Mouse (Mus musculus): ENCODE data around the gene Slc6a3. TPM values are rescaled to one million over a fixed set of nuclear protein-coding genes. Genes with fewer than 3 reads are reported as not detected.

Gene Slc6a3
- polyA plus RNA-seq, 1 experiment from 2014 or later, result 0.14 TPM

DNA sequence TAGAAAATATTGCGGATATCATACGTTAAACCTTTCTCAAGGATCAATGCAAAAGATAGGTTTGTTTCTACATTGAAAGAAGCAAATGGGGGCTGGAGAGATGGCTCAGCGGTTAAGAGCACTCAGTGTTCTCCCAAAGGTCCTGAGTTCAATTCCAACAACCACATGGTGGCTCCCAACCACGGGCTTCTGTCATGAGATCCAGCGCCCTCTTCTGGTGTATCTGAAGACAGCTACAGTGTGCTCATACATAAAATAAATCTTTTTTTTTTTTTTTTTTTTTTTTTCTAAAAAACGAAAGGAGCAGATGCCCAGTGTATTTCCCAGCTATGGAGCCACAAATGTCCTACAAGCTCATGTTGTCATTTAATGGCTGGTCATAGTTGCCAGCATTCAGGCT is 84.1 kb downstream of the Slc6a3 start:
- Histone ChIP-seq H3K9me3 (ENCODE audit: low read length) (no peaks in the 10 kb centered on the region), H3K4me2 (replicated peaks; ENCODE audit: low read depth, low read length) (no peak overlapping the region), H3K36me3 (ENCODE audit: insufficient read depth, low read length) (peaks cover 45% of the 10 kb centered on the region), H3K9ac (replicated peaks; ENCODE audit: low read length) (no peak overlapping the region), H3K27ac (ENCODE audit: low read length) (no peak overlapping the region), H3K4me3 (ENCODE audit: low read length) (no peak overlapping the region), H3K27me3 (ENCODE audit: insufficient read depth, low read length) (no peaks in the 10 kb centered on the region), H3K4me1 (ENCODE audit: insufficient read depth, low read length) (no peaks in the 10 kb centered on the region)
- ATAC-seq (ENCODE audit: low FRiP score, low TSS enrichment), result no peak
- WGBS, result 70% methylated on average over 6 of the region's 6 CpGs

DNA sequence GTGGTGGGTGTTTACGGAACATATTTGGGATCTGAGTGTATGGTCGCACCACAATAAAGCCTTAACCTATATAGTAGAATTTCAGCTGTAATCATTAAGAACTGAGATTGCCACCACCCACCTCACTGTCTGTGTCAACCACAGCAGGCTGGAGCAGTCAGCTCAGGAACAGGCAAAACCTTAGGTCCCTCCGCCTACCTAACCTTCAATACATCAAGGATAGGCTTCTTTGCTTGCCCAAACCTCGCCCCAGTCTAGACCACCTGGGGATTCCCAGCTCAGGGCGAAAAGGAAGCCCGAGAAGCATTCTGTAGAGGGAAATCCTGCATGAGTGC is 89.8 kb downstream of the Slc6a3 start:
- H3K36me3 ChIP-seq (ENCODE audit: insufficient read depth, low read length), result no peaks in the 10 kb centered on the region; the same call in 1 of the 2 replicates
- peak overlapping the region; percentile 97 for H3K4me2 ChIP-seq (replicated peaks; ENCODE audit: low read depth, low read length)
- peaks cover 14% of the 10 kb centered on the region for H3K4me1 ChIP-seq (ENCODE audit: insufficient read depth, low read length)
- peak overlapping the region; percentile 47 for H3K4me3 ChIP-seq (ENCODE audit: low read length)
- peak overlapping the region; percentile 62 for H3K9ac ChIP-seq (replicated peaks; ENCODE audit: low read length)
- H3K9me3 ChIP-seq (ENCODE audit: low read length), result no peaks in the 10 kb centered on the region
- H3K27ac ChIP-seq (ENCODE audit: low read length), result no peak overlapping the region
- WGBS, result 46% methylated on average over 6 of the region's 6 CpGs
- H3K27me3 ChIP-seq (ENCODE audit: insufficient read depth, low read length), result no peaks in the 10 kb centered on the region
- ATAC-seq (ENCODE audit: low FRiP score, low TSS enrichment), result no peak; the same call in 1 of the 2 replicates

GRCm38 (mm10) chr13:73626745-73627549 is 90.4 kb downstream of the Slc6a3 start, which contains the start of gene Tert:
TSS of gene Tert (plus strand) at chr13:73626911.
- 7% methylated on average over 47 of the region's 47 CpGs for WGBS

More at GRCm38 (mm10) chr13:73626745-73627549, 90.4 kb downstream of the Slc6a3 start, which contains the start of gene Tert:
- Histone ChIP-seq H3K36me3 (ENCODE audit: insufficient read depth, low read length) (no peaks in the 10 kb centered on the region; the same call in 1 of the 2 replicates), H3K9ac (replicated peaks; ENCODE audit: low read length) (peak within 1 kb of the TSS; percentile 62), H3K9me3 (ENCODE audit: low read length) (no peaks in the 10 kb centered on the region), H3K4me2 (replicated peaks; ENCODE audit: low read depth, low read length) (peak within 1 kb of the TSS; percentile 97), H3K27me3 (ENCODE audit: insufficient read depth, low read length) (no peaks in the 10 kb centered on the region), H3K4me3 (ENCODE audit: low read length) (peak within 1 kb of the TSS; percentile 47), H3K27ac (ENCODE audit: low read length) (no peak within 1 kb of the TSS), H3K4me1 (ENCODE audit: insufficient read depth, low read length) (peaks cover 14% of the 10 kb centered on the region)
- peak; percentile 90 for ATAC-seq (ENCODE audit: low FRiP score, low TSS enrichment)

Other genes with a start within 250 kb of the Slc6a3 start
- 115 and 127 TPM in 2 replicates for gene Mrpl36, start 208.2 kb upstream of the Slc6a3 start, polyA plus RNA-seq (2015; fragmentation: Nextera tagmentation; extraction: Ambion mirVana)
- gene Ndufs6, start 208.2 kb upstream of the Slc6a3 start, polyA plus RNA-seq (2015; fragmentation: Nextera tagmentation; extraction: Ambion mirVana), result 391 and 393 TPM in 2 replicates
- gene Lpcat1, start 69.5 kb upstream of the Slc6a3 start, polyA plus RNA-seq (2015; fragmentation: Nextera tagmentation; extraction: Ambion mirVana), result 31.1 and 35.1 TPM in 2 replicates
- 123 and 151 TPM in 2 replicates for gene Clptm1l, start 67.3 kb downstream of the Slc6a3 start, polyA plus RNA-seq (2015; fragmentation: Nextera tagmentation; extraction: Ambion mirVana)
- 6.6 and 8.0 TPM in 2 replicates for gene Tert, start 90.2 kb downstream of the Slc6a3 start, polyA plus RNA-seq (2015; fragmentation: Nextera tagmentation; extraction: Ambion mirVana)
- 34.6 and 38.4 TPM in 2 replicates for gene Slc6a18, start 141.3 kb downstream of the Slc6a3 start, polyA plus RNA-seq (2015; fragmentation: Nextera tagmentation; extraction: Ambion mirVana)
- gene Slc6a19, start 168.1 kb downstream of the Slc6a3 start, polyA plus RNA-seq (2015; fragmentation: Nextera tagmentation; extraction: Ambion mirVana), result 2.1 and 2.3 TPM in 2 replicates
- gene Slc12a7, start 196.3 kb downstream of the Slc6a3 start, polyA plus RNA-seq (2015; fragmentation: Nextera tagmentation; extraction: Ambion mirVana), result 27.0 and 28.1 TPM in 2 replicates

Measured in kidney, embryonic 16.5 days (tissue).